Mouse (Mus musculus): ENCODE measurements around the gene Foxm1.

- no peak for TF ChIP-seq CTCF (IDR thresholded peaks at IDR 0.05 in 2 of 3, conservative IDR thresholded peaks at IDR 0.05 in 1 of 3; ENCODE audit: control insufficient read depth in 1 of 3, insufficient read depth in 1 of 3, low read depth in 2 of 3, low read length in 3 of 3, poor library complexity in 1 of 3, severe bottlenecking in 1 of 3)
- no peak for TF ChIP-seq POLR2AphosphoS2 (IDR thresholded peaks at IDR 0.05; ENCODE audit: low read length)
- no peak for TF ChIP-seq E2F4 (IDR thresholded peaks at IDR 0.05; ENCODE audit: borderline replicate concordance, low read depth, low read length)
- TF ChIP-seq POLR2A (IDR thresholded peaks at IDR 0.05; ENCODE audit: control insufficient read depth in 1 of 2, insufficient read depth in 1 of 2, low read depth in 1 of 2, low read length in 2 of 2, poor library complexity in 1 of 2) = peak in 1 of 2 experiments; percentile 31; a peak in 1 of 4 replicates
- no peak for TF ChIP-seq ELF1 (IDR thresholded peaks at IDR 0.05; ENCODE audit: low read depth, low read length)
- TF ChIP-seq MAX (IDR thresholded peaks at IDR 0.05; ENCODE audit: low read length) = no peak
Measured at GRCm38 (mm10) chr6:128375192-128375591, 12.4 kb downstream of the Foxm1 start, which contains the start of the genes Tex52 and Gm44596.
